Mouse (Mus musculus) heart, postnatal 4 days (tissue): Measurements from ENCODE around the gene Itm2c. TPM values are rescaled to one million over a fixed set of nuclear protein-coding genes. Genes with fewer than 3 reads are reported as not detected.

Experiments used
- DNase-seq: peaks from one replicate; pipeline ENCODE4 v3.0.0; 2021
- total RNA-seq, 2 experiments: library from RNA; stranded (reverse); gene quantifications; 2 replicates each; pipeline ENCODE4 v1.2.3; 2021

Itm2c gene
- total RNA-seq, 2 experiments from 2014 or later, result 91.3 to 91.5 TPM

GRCm38 (mm10) chr1:85934560-85934959 is 40.5 kb downstream of the Itm2c start:
- DNase-seq, result no peak

GRCm38 (mm10) chr1:85935148-85935852 is 41.2 kb downstream of the Itm2c start:
- peak; percentile 71 for DNase-seq

GRCm38 (mm10) chr1:85936265-85936664 is 42.2 kb downstream of the Itm2c start:
- no peak for DNase-seq

- DNase-seq, result no peak
These were observed 43.2 kb downstream of the Itm2c start for GRCm38 (mm10) chr1:85937323-85937722.

- no peak for DNase-seq
These were observed 48.2 kb downstream of the Itm2c start for GRCm38 (mm10) chr1:85942318-85942717.

- DNase-seq, result no peak
These were observed 55.1 kb downstream of the Itm2c start for GRCm38 (mm10) chr1:85949085-85949684.

- no peak for DNase-seq
These were observed 61.1 kb downstream of the Itm2c start for GRCm38 (mm10) chr1:85955150-85955549.

GRCm38 (mm10) chr1:85957290-85957689 is 63.2 kb downstream of the Itm2c start:
- DNase-seq, result no peak

GRCm38 (mm10) chr1:85957942-85958619 is 64.0 kb downstream of the Itm2c start:
- DNase-seq, result no peak

Other genes starting within 250 kb of the Itm2c start
- gene Sp100, start 244.3 kb upstream of the Itm2c start, total RNA-seq, result 1 to 10 TPM; 3.7 to 3.9 TPM
- gene A630001G21Rik, start 115.6 kb upstream of the Itm2c start, total RNA-seq, result under 1 TPM; 0.54 to 0.88 TPM
- 100 to 1,000 TPM in 1 of 2 experiments, 10 to 100 TPM in 1; 90.7 to 102 TPM for gene Cab39, start 100.8 kb upstream of the Itm2c start, total RNA-seq
- not detected for gene 4933407L21Rik, start 34.2 kb downstream of the Itm2c start, total RNA-seq
- not detected for gene Gpr55, start 66.7 kb downstream of the Itm2c start, total RNA-seq
- gene Spata3, start 122.5 kb downstream of the Itm2c start, total RNA-seq, result not detected
- not detected for gene 2810459M11Rik, start 151.6 kb downstream of the Itm2c start, total RNA-seq
- gene Psmd1, start 170.1 kb downstream of the Itm2c start, total RNA-seq, result 100 to 1,000 TPM; 113 to 118 TPM
- gene Htr2b, start 217.7 kb downstream of the Itm2c start, total RNA-seq, result not detected
- gene Gm21972, start 239.4 kb downstream of the Itm2c start, total RNA-seq, result 1 to 10 TPM; 1.2 to 1.4 TPM